9 mouse cellular contexts compared by ENCODE assay signal in genomic region chr16:24282194-24282683, GRCm38 (mm10).
DNase-seq lines count a peak whose midpoint lies in the region; ATAC-seq and TF ChIP-seq lines count a peak whose summit lies in the region.
"Had no signal": no experiment of that assay in that cellular context is flagged by ENCODE, and none has a peak within 500 bp of the region (broad histone marks: within the 10 kb centered on the region; RNA-seq: fewer than 3 reads in every experiment).

No protein-coding gene starts in this region.

- no peak overlapping the region for H3K4me3 ChIP-seq in forebrain, embryonic 15.5 days
- H3K4me3 ChIP-seq in heart, embryonic 15.5 days = no peak overlapping the region
- no peak overlapping the region for H3K4me3 ChIP-seq in limb, embryonic 14.5 days (replicated peaks; ENCODE audit: low read length)
- H3K4me3 ChIP-seq in neural tube, embryonic 11.5 days (ENCODE audit: low read depth, low read length) = no peak overlapping the region
- H3K4me3 ChIP-seq: erythroblast, embryonic 14.5 days had no signal

- no peak overlapping the region for H3K4me2 ChIP-seq in forebrain, embryonic 15.5 days (replicated peaks)
- H3K4me2 ChIP-seq in heart, embryonic 15.5 days = no peak overlapping the region
- no peak overlapping the region; the same call in 1 of the 2 replicates for H3K4me2 ChIP-seq in limb, embryonic 14.5 days (replicated peaks; ENCODE audit: low read depth, low read length, severe bottlenecking)
- no peak overlapping the region for H3K4me2 ChIP-seq in neural tube, embryonic 11.5 days (ENCODE audit: low read depth)

- no peaks in the 10 kb centered on the region for H3K36me3 ChIP-seq in forebrain, embryonic 15.5 days
- H3K36me3 ChIP-seq in heart, embryonic 15.5 days = no peaks in the 10 kb centered on the region
- H3K36me3 ChIP-seq in limb, embryonic 14.5 days (ENCODE audit: control insufficient read depth, insufficient read depth, low read length) = no peaks in the 10 kb centered on the region
- no peaks in the 10 kb centered on the region for H3K36me3 ChIP-seq in neural tube, embryonic 11.5 days (ENCODE audit: control insufficient read depth, insufficient read depth, low read length)

- no peaks in the 10 kb centered on the region for H3K9me3 ChIP-seq in forebrain, embryonic 15.5 days
- H3K9me3 ChIP-seq in heart, embryonic 15.5 days (replicated peaks) = no peaks in the 10 kb centered on the region
- no peaks in the 10 kb centered on the region for H3K9me3 ChIP-seq in limb, embryonic 14.5 days (ENCODE audit: control insufficient read depth, low read length)
- H3K9me3 ChIP-seq in neural tube, embryonic 11.5 days (ENCODE audit: control insufficient read depth, low read length) = no peaks in the 10 kb centered on the region

- H3K27ac ChIP-seq in forebrain, embryonic 15.5 days (replicated peaks) = 0 out of 2 replicates have a peak overlapping the region, but pooled peaks have one; percentile 7
- peak overlapping the region; percentile 40 for H3K27ac ChIP-seq in heart, embryonic 15.5 days
- peak overlapping the region; percentile 63; the same call in 1 of the 2 replicates for H3K27ac ChIP-seq in limb, embryonic 14.5 days (replicated peaks; ENCODE audit: low read depth, low read length)
- no peak overlapping the region for H3K27ac ChIP-seq in neural tube, embryonic 11.5 days (ENCODE audit: low read depth, low read length)

- no peak overlapping the region for H3K9ac ChIP-seq in forebrain, embryonic 15.5 days (replicated peaks)
- H3K9ac ChIP-seq in heart, embryonic 15.5 days = no peak overlapping the region
- H3K9ac ChIP-seq in limb, embryonic 14.5 days (ENCODE audit: low read depth, low read length, severe bottlenecking) = no peak overlapping the region
- no peak overlapping the region for H3K9ac ChIP-seq in neural tube, embryonic 11.5 days (ENCODE audit: low read length)

- no peaks in the 10 kb centered on the region for H3K27me3 ChIP-seq in forebrain, embryonic 15.5 days
- H3K27me3 ChIP-seq in heart, embryonic 15.5 days = no peaks in the 10 kb centered on the region
- H3K27me3 ChIP-seq in limb, embryonic 14.5 days (ENCODE audit: control insufficient read depth, insufficient read depth, low read length) = no peaks in the 10 kb centered on the region
- no peaks in the 10 kb centered on the region for H3K27me3 ChIP-seq in neural tube, embryonic 11.5 days (ENCODE audit: control insufficient read depth, insufficient read depth, low read length)

- 18% methylated on average over 6 of the region's 6 CpGs for WGBS in forebrain, embryonic 15.5 days
- 11% methylated on average over 6 of the region's 6 CpGs for WGBS in heart, embryonic 15.5 days
- WGBS in limb, embryonic 14.5 days = 25% methylated on average over 6 of the region's 6 CpGs
- WGBS in neural tube, embryonic 11.5 days = 24% methylated on average over 6 of the region's 6 CpGs

- ATAC-seq in forebrain, embryonic 15.5 days (replicated peaks) = peak; percentile 97
- ATAC-seq in heart, embryonic 15.5 days (replicated peaks; ENCODE audit: insufficient number of reproducible peaks, insufficient read depth, low FRiP score, low read depth) = peak; percentile 93
- peak; percentile 94 for ATAC-seq in limb, embryonic 14.5 days (ENCODE audit: low FRiP score, low read depth)
- ATAC-seq in neural tube, embryonic 11.5 days (ENCODE audit: insufficient read depth, low FRiP score, low TSS enrichment) = no peak

- no peak for TF ChIP-seq POLR2A in limb, embryonic 14.5 days (IDR thresholded peaks at IDR 0.05; ENCODE audit: borderline replicate concordance, extremely low read depth, insufficient read depth, insufficient read length)

- H3K4me1 ChIP-seq in forebrain, embryonic 15.5 days = peaks cover 8% of the 10 kb centered on the region; the same call in 1 of the 2 replicates
- peaks cover 12% of the 10 kb centered on the region for H3K4me1 ChIP-seq in heart, embryonic 15.5 days (replicated peaks)
- H3K4me1 ChIP-seq in limb, embryonic 14.5 days (ENCODE audit: control insufficient read depth, insufficient read depth, low read length) = 0 out of 2 replicates have a peak, but pooled peaks cover 2% of the 10 kb centered on the region
- H3K4me1 ChIP-seq in neural tube, embryonic 11.5 days (ENCODE audit: control insufficient read depth, insufficient read depth, low read length) = peaks cover 3% of the 10 kb centered on the region; the same call in 1 of the 2 replicates

- peak; percentile 53 for DNase-seq in cerebellum, adult 9-10 months
- DNase-seq in kidney, postnatal 10 days = peak; percentile 87
- DNase-seq in limb, embryonic 14.5 days (ENCODE audit: low spot score) = peak; percentile 81
- peak; percentile 39 for DNase-seq in neural tube, embryonic 11.5 days (ENCODE audit: low spot score)
- DNase-seq in urinary bladder, adult 2 months (ENCODE audit: low spot score) = peak; percentile 48
- DNase-seq in thymus, postnatal 25 days = no peak
